Mouse (Mus musculus) heart, adult 2 months (tissue): ENCODE results near the gene Atg7. TPM values are rescaled to one million over a fixed set of nuclear protein-coding genes. Genes with fewer than 3 reads are reported as not detected.
A peak's percentile ranks its signal among the peaks of the same experiment; 100 is the strongest.

ENCODE experiments used
- DNase-seq, 2 experiments: peaks; one replicate each; pipeline ENCODE4 v3.0.0; 2021
- H3K27ac ChIP-seq: fragments of 200-600 bp; 2 replicates; pipeline ENCODE4 v1.8.1; 2022
- H3K27me3 ChIP-seq: fragments of 200-500 bp; 2 replicates; pipeline ENCODE4 v1.6.1; 2012; ENCODE audit warnings: mild to moderate bottlenecking, low read length, inconsistent platforms, mixed read lengths; ENCODE audit not compliant: control insufficient read depth, insufficient read depth
- H3K36me3 ChIP-seq: fragments of 200-500 bp; 2 replicates; pipeline ENCODE4 v1.6.1; 2012; ENCODE audit warnings: low read length, inconsistent platforms; ENCODE audit not compliant: control insufficient read depth, insufficient read depth
- H3K4me1 ChIP-seq: fragments of 200-500 bp; 2 replicates; pipeline ENCODE4 v1.6.1; 2011; ENCODE audit warnings: low read length; ENCODE audit not compliant: control insufficient read depth, insufficient read depth
- H3K4me3 ChIP-seq: fragments of 200-600 bp; 2 replicates; pipeline ENCODE4 v1.8.1; 2022
- H3K79me2 ChIP-seq: fragments of 200-500 bp; replicated peaks from 2 replicates; pipeline ENCODE4 v1.6.1; 2012; ENCODE audit warnings: mild to moderate bottlenecking, inconsistent platforms, low read length, moderate library complexity, mixed read lengths; ENCODE audit not compliant: control insufficient read depth, insufficient read depth
- H3K9ac ChIP-seq: fragments of 200-500 bp; 2 replicates; pipeline ENCODE4 v1.6.1; 2012; ENCODE audit warnings: low read depth, mild to moderate bottlenecking, control low read depth, inconsistent platforms, low read length, mixed read lengths
- CTCF ChIP-seq: fragments of 200-600 bp; IDR thresholded peaks from 2 replicates; pipeline ENCODE4 v1.8.1; 2022; ENCODE audit warnings: antibody characterized with exemption, mild to moderate bottlenecking, moderate library complexity
- EP300 ChIP-seq: fragments of 200-500 bp; IDR thresholded peaks from 2 replicates; pipeline ENCODE4 v1.6.1; 2011; ENCODE audit warnings: low read depth, low read length, control low read depth; ENCODE audit not compliant: insufficient read depth
- POLR2A ChIP-seq: fragments of 200-500 bp; IDR thresholded peaks from 2 replicates; pipeline ENCODE4 v1.6.1; 2011; ENCODE audit warnings: mild to moderate bottlenecking, low read depth, low read length, control low read depth; ENCODE audit not compliant: insufficient read depth
- WGBS: fragments of 180-500 bp; shearing (Covaris S2); methylation state at CpG from one replicate; pipeline ENCODE4 v1.1.7; 2018; 5-methylcytosine and 5-hydroxymethylcytosine counted together
- intact Hi-C: fragments of 180-260 bp; cut with DNase I; formaldehyde crosslinking; loops from one replicate; pipeline ENCODE4 v1.15.1; 2025
- polyA plus RNA-seq: library from polyadenylated mRNA; depleted of rRNA; stranded (reverse); fragments of >200 nt; gene quantifications from 2 replicates; pipeline ENCODE4 v1.2.3, GENCODE M21; 2012
- total RNA-seq, 2 experiments: library from RNA; stranded (reverse); gene quantifications; 2 replicates each; pipeline ENCODE4 v1.2.3; 2021

Gene Atg7
- total and polyA plus RNA-seq, 3 experiments: 9.9 to 11.1 (median 10.7) TPM

- no peak overlapping the region for H3K4me3 ChIP-seq
- no peak overlapping the region for H3K9ac ChIP-seq
- H3K27ac ChIP-seq: peak overlapping the region; percentile 33; the same call in 1 of the 2 replicates
- intact Hi-C loops: no loop called here
- no peaks in the 10 kb centered on the region for H3K27me3 ChIP-seq
- peaks cover 2% of the 10 kb centered on the region for H3K36me3 ChIP-seq
- peaks cover 35% of the 10 kb centered on the region for H3K4me1 ChIP-seq
- H3K79me2 ChIP-seq: peaks cover 5% of the 10 kb centered on the region
- 68% methylated on average over 9 of the region's 9 CpGs for WGBS
- DNase-seq: no peak
- TF ChIP-seq CTCF (no peak), POLR2A (no peak), EP300 (no peak)
Observed at GRCm38 (mm10) chr6:114861591-114861990, 218.7 kb downstream of the Atg7 start.

- Histone ChIP-seq H3K79me2 (peaks cover 5% of the 10 kb centered on the region), H3K4me1 (peaks cover 39% of the 10 kb centered on the region), H3K9ac (no peak overlapping the region), H3K4me3 (no peak overlapping the region), H3K27ac (no peak overlapping the region), H3K27me3 (no peaks in the 10 kb centered on the region), H3K36me3 (peaks cover 2% of the 10 kb centered on the region)
- TF ChIP-seq CTCF (no peak), POLR2A (no peak), EP300 (no peak)
- WGBS: 75% methylated on average over 9 of the region's 9 CpGs
- no peak for DNase-seq
- intact Hi-C loops: loop anchor here (2.0 kb wide), 1 partner anchor 15 kb away; no protein-coding TSS in a partner anchor
Observed at GRCm38 (mm10) chr6:114862046-114862445, 219.1 kb downstream of the Atg7 start.

GRCm38 (mm10) chr6:114863501-114863900 is 220.6 kb downstream of the Atg7 start:
- no peak overlapping the region for H3K9ac ChIP-seq

GRCm38 (mm10) chr6:114864421-114864820 is 221.5 kb downstream of the Atg7 start:
- H3K4me3 ChIP-seq: no peak overlapping the region
- H3K36me3 ChIP-seq: peaks cover 2% of the 10 kb centered on the region
- peaks cover 40% of the 10 kb centered on the region for H3K4me1 ChIP-seq
- no peak for DNase-seq
- H3K9ac ChIP-seq: no peak overlapping the region
- intact Hi-C loops: no loop called here
- 84% methylated on average over 8 of the region's 8 CpGs for WGBS
- H3K79me2 ChIP-seq: peaks cover 9% of the 10 kb centered on the region
- H3K27ac ChIP-seq: peak overlapping the region; percentile 69
- H3K27me3 ChIP-seq: no peaks in the 10 kb centered on the region
- TF ChIP-seq POLR2A: no peak
- no peak for TF ChIP-seq EP300
- TF ChIP-seq CTCF: no peak

More at GRCm38 (mm10) chr6:114863501-114863900, 220.6 kb downstream of the Atg7 start:
- peaks cover 36% of the 10 kb centered on the region for H3K4me1 ChIP-seq
- H3K79me2 ChIP-seq: peaks cover 5% of the 10 kb centered on the region
- intact Hi-C loops: loop anchor here (2.0 kb wide), 1 partner anchor 13 kb away; no protein-coding TSS in a partner anchor
- H3K27me3 ChIP-seq: no peaks in the 10 kb centered on the region
- peak overlapping the region; percentile 23 for H3K27ac ChIP-seq
- DNase-seq: no peak
- TF ChIP-seq CTCF (no peak), EP300 (no peak), POLR2A (no peak)
- H3K36me3 ChIP-seq: peaks cover 2% of the 10 kb centered on the region
- 71% methylated on average over 5 of the region's 5 CpGs for WGBS
- no peak overlapping the region for H3K4me3 ChIP-seq

GRCm38 (mm10) chr6:114866078-114866477 is 223.2 kb downstream of the Atg7 start:
- Histone ChIP-seq H3K4me3 (no peak overlapping the region), H3K27me3 (no peaks in the 10 kb centered on the region), H3K79me2 (peaks cover 12% of the 10 kb centered on the region), H3K4me1 (peaks cover 45% of the 10 kb centered on the region), H3K9ac (no peak overlapping the region), H3K36me3 (peaks cover 2% of the 10 kb centered on the region), H3K27ac (peak overlapping the region; percentile 50)
- TF ChIP-seq EP300: no peak
- 0 out of 2 replicates have a peak, but pooled peaks have one; percentile 13 for TF ChIP-seq POLR2A
- no peak for DNase-seq
- 37% methylated on average over 3 of the region's 3 CpGs for WGBS
- intact Hi-C loops: no loop called here

GRCm38 (mm10) chr6:114866619-114867018 is 223.7 kb downstream of the Atg7 start:
- Histone ChIP-seq H3K27ac (peak overlapping the region; percentile 50), H3K79me2 (peaks cover 13% of the 10 kb centered on the region), H3K4me3 (no peak overlapping the region), H3K9ac (no peak overlapping the region), H3K4me1 (peaks cover 44% of the 10 kb centered on the region), H3K27me3 (no peaks in the 10 kb centered on the region), H3K36me3 (peaks cover 2% of the 10 kb centered on the region)
- DNase-seq: no peak
- TF ChIP-seq CTCF (no peak), EP300 (peak; percentile 67; the same call in 1 of the 2 replicates)
- 35% methylated on average over 4 of the region's 4 CpGs for WGBS
- intact Hi-C loops: no loop called here
